Mouse (Mus musculus) heart, embryonic 13.5 days (tissue): ENCODE measurements around the gene Scel. TPM values are rescaled to one million over a fixed set of nuclear protein-coding genes. Genes with fewer than 3 reads are reported as not detected.

ENCODE experiments used
- ATAC-seq: fragments of 200-750 bp; cut with Nextera tagmentation; 2 replicates; pipeline ENCODE4 v1.8.0; 2017; ENCODE audit warnings: moderate TSS enrichment; ENCODE audit not compliant: insufficient number of reproducible peaks, low FRiP score, low TSS enrichment; ENCODE audit errors: extremely low read depth
- H3K27ac ChIP-seq: fragments of 300-500 bp; sonication (generic); replicated peaks from 2 replicates; pipeline ENCODE4 v1.5.1; 2015; ENCODE audit warnings: moderate library complexity, mild to moderate bottlenecking, inconsistent platforms
- H3K27me3 ChIP-seq: fragments of 300-500 bp; sonication (generic); replicated peaks from 2 replicates; pipeline ENCODE4 v1.6.1; 2015; ENCODE audit warnings: mild to moderate bottlenecking, inconsistent platforms
- H3K36me3 ChIP-seq: fragments of 300-500 bp; sonication (generic); 2 replicates; pipeline ENCODE4 v1.6.1; 2015; ENCODE audit warnings: mild to moderate bottlenecking, inconsistent platforms
- H3K4me1 ChIP-seq: fragments of 300-500 bp; sonication (generic); 2 replicates; pipeline ENCODE4 v1.6.1; 2015; ENCODE audit warnings: inconsistent platforms
- H3K4me2 ChIP-seq: fragments of 300-500 bp; sonication (generic); 2 replicates; pipeline ENCODE4 v1.6.1; 2015; ENCODE audit warnings: inconsistent platforms, mild to moderate bottlenecking, moderate library complexity
- H3K4me3 ChIP-seq: fragments of 300-500 bp; sonication (generic); 2 replicates; pipeline ENCODE4 v1.5.1; 2015; ENCODE audit warnings: moderate library complexity, mild to moderate bottlenecking, inconsistent platforms
- H3K9ac ChIP-seq: fragments of 300-500 bp; sonication (generic); 2 replicates; pipeline ENCODE4 v1.6.1; 2015; ENCODE audit warnings: inconsistent platforms, mild to moderate bottlenecking, moderate library complexity
- H3K9me3 ChIP-seq: fragments of 300-500 bp; sonication (generic); 2 replicates; pipeline ENCODE4 v1.6.1; 2016; ENCODE audit warnings: inconsistent platforms
- WGBS: fragments of 180-500 bp; shearing (Covaris S2); methylation state at CpG from one replicate; pipeline ENCODE4 v1.1.7; 2015; ENCODE audit warnings: mixed read lengths; 5-methylcytosine and 5-hydroxymethylcytosine counted together
- polyA plus RNA-seq: library from polyadenylated mRNA; unstranded; fragments of >200 nt; fragmentation: Nextera tagmentation; extraction: Ambion mirVana; gene quantifications from 2 replicates; pipeline ENCODE4 v1.2.1, GENCODE M21; 2015

Gene Scel
- polyA plus RNA-seq, 1 experiment from 2014 or later, result 0.21 TPM

DNA sequence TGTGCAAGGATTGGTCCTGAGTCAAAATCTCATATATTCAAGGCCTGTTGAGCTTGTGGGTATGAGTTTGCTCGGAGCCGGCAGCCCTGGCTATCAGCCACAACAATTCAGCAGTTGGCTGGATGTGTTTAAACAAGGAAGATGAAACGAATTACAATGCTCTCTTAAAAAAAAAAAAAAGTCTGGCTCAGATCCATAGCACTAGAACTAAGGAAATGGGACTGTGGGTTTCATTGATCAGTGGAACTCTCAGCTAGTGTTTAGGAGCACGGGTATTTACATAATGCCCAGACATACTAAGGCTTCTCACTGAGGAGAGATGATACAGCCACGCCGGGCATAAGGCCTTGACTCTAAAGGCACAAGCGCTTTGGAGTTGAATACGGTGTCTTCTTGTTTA, 32.6 kb downstream of the Scel start:
- no peak for ATAC-seq
- H3K4me3 ChIP-seq, result no peak overlapping the region
- WGBS, result 60% methylated on average over 8 of the region's 8 CpGs

DNA sequence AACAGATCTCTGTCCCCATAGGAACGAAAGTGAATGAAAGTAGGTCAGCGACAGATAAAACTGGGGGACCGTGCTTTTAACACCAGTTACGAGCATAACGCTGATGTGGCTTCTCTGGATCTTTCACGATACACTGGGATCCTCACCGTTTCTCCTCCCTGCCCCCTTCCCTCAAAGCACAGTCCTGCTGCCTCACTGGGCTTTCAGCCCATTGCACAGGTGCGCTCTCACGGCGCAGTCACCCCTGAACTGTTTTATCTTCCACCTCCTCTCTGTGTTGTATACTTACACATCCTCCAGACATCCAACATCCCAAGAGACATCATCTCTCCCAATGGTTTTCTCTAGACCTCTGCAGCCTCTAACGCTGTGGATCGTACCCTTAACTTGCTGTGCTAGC, 33.1 kb downstream of the Scel start:
- no peak overlapping the region for H3K4me3 ChIP-seq
- no peak for ATAC-seq
- WGBS, result 76% methylated on average over 12 of the region's 12 CpGs
- no peaks in the 10 kb centered on the region for H3K9me3 ChIP-seq
- H3K4me1 ChIP-seq, result no peaks in the 10 kb centered on the region
- no peak overlapping the region for H3K4me2 ChIP-seq
- no peak overlapping the region for H3K27ac ChIP-seq
- no peaks in the 10 kb centered on the region for H3K27me3 ChIP-seq
- no peaks in the 10 kb centered on the region for H3K36me3 ChIP-seq
- no peak overlapping the region for H3K9ac ChIP-seq

More for the DNA sequence above, 32.6 kb downstream of the Scel start:
- Histone ChIP-seq H3K4me2 (no peak overlapping the region), H3K9ac (no peak overlapping the region), H3K9me3 (no peaks in the 10 kb centered on the region), H3K27me3 (no peaks in the 10 kb centered on the region), H3K4me1 (no peaks in the 10 kb centered on the region), H3K27ac (no peak overlapping the region), H3K36me3 (no peaks in the 10 kb centered on the region)

DNA sequence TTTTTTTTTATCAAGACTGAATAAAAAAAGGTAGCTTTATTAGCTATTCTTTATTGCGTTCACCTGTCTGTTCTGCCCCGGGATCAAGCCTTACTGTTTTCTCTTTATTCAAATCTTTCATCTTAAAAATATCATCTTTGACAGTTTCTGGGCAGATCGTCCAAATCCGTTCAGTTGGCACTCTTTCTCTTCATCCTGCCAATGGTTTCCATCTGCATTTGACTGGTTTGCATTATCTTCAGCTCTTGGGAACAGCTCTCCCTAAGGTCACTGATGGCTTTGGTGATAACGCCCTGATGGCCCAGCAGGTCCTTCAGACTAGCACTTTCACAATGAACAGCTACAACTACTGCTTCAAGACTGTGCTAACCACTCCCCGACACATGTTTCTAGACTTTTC, 35.1 kb downstream of the Scel start:
- Histone ChIP-seq H3K4me2 (no peak overlapping the region), H3K27me3 (no peaks in the 10 kb centered on the region), H3K27ac (no peak overlapping the region), H3K36me3 (no peaks in the 10 kb centered on the region), H3K9ac (no peak overlapping the region), H3K9me3 (no peaks in the 10 kb centered on the region), H3K4me3 (no peak overlapping the region), H3K4me1 (no peaks in the 10 kb centered on the region)
- 80% methylated on average over 6 of the region's 6 CpGs for WGBS
- ATAC-seq, result no peak

DNA sequence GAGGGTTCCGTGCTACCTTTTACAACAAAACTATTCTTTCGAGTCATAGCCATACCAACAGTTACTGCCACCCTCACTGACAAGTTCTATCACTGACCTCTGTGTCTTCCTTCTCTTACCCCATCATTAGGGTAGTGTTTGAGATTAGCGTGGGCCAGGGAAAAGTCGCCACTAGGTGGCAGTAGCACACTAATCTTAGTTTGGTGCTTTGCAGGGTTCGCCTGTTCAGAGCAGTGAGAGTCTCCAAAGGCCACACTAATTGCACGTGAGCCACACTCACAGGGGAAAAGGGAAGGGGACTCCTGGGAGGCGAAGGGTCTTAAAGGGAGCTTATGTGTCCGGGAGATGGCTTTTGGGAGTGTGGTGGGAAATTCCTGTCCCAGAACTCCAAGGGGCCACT, 37.3 kb downstream of the Scel start:
- Histone ChIP-seq H3K27ac (no peak overlapping the region), H3K9me3 (no peaks in the 10 kb centered on the region), H3K4me2 (no peak overlapping the region), H3K36me3 (no peaks in the 10 kb centered on the region), H3K4me3 (no peak overlapping the region), H3K4me1 (no peaks in the 10 kb centered on the region), H3K9ac (no peak overlapping the region), H3K27me3 (no peaks in the 10 kb centered on the region)
- 16% methylated on average over 8 of the region's 8 CpGs for WGBS
- no peak for ATAC-seq

DNA sequence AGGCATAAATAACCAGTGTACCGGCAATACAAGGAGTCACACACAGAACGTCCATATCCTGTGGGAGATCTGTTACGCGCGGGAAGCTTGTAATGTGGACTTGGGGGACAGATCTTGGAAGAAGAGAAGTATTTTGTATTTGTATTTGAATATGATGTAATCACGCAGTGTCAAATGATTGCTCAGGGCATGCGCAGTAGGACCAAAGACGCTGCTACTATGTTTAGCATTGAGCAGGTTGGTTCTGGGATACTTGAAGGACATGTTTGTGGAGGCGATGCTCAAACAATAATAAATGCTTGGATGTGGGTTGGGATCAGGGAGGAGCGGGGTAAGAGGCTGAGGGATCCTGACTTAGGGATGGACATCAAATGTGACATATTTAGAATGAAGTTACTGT, 37.8 kb downstream of the Scel start:
- Histone ChIP-seq H3K27me3 (no peaks in the 10 kb centered on the region), H3K9me3 (no peaks in the 10 kb centered on the region), H3K4me2 (no peak overlapping the region), H3K9ac (no peak overlapping the region), H3K4me1 (no peaks in the 10 kb centered on the region), H3K4me3 (no peak overlapping the region), H3K27ac (no peak overlapping the region), H3K36me3 (no peaks in the 10 kb centered on the region)
- no peak for ATAC-seq
- 72% methylated on average over 10 of the region's 10 CpGs for WGBS

DNA sequence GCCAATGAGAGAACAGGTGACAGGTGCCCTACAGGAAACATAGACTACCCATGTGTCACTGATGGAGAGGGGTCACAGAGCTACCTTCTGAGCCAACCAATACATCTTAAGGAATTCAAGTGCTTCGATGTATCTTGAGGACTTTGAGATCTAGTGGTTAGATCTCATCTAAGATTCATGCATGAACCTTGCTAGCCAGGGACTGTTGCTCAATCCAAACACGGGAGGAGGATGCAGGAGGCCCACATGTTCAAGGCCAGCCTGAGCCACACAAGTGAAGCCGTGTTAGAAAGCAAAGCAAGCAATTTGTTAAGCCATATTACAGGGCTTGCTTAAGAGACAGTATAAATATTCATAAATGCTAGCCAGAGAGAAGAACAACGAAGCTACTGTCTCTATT, 38.8 kb downstream of the Scel start:
- no peaks in the 10 kb centered on the region for H3K36me3 ChIP-seq
- 70% methylated on average over 4 of the region's 4 CpGs for WGBS
- no peaks in the 10 kb centered on the region for H3K27me3 ChIP-seq
- H3K4me3 ChIP-seq, result no peak overlapping the region
- H3K9me3 ChIP-seq, result no peaks in the 10 kb centered on the region
- H3K9ac ChIP-seq, result no peak overlapping the region
- H3K4me1 ChIP-seq, result no peaks in the 10 kb centered on the region
- H3K4me2 ChIP-seq, result no peak overlapping the region
- no peak overlapping the region for H3K27ac ChIP-seq
- no peak for ATAC-seq

DNA sequence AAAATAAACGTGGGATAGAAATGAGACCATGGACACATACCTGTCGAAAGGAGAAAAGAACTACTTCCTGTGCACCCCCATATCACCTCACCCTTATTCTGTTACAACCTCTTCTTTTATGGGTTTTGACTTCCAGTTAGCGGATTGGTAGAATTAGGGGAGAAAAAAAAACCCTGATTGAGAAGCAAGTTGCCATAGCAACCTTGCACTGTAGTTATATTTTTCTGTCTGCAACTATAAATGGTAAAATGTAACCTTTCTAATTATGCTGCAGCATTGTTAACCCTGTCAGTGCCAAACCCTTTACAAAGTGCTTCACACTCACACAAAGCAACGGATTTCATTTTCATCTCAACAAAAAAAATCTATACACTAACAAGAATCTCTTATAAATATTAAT, 39.2 kb downstream of the Scel start:
- Histone ChIP-seq H3K4me3 (no peak overlapping the region), H3K27me3 (no peaks in the 10 kb centered on the region), H3K4me1 (no peaks in the 10 kb centered on the region), H3K9me3 (no peaks in the 10 kb centered on the region), H3K36me3 (no peaks in the 10 kb centered on the region), H3K27ac (no peak overlapping the region), H3K9ac (no peak overlapping the region), H3K4me2 (no peak overlapping the region)
- 77% methylated on average over 4 of the region's 4 CpGs for WGBS
- ATAC-seq, result no peak

DNA sequence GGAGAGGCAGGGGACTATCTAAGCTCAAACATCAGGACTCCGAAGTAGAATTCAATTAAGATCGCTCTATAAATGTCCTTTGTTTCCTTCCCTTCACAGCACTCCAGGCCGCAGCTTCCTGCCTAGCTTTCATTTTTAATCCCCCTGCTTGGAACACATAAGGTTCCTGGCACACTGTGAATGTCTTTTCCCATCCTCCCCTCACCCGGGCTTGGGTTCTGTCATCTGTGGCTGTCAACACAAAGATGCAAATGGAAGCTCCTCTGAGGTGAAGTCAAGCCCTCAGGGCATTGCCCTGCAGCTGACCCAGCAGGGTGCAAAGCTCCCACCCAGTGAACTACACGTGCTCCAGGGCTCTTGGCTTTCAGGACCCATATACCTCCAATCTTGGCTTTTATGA, 43.5 kb downstream of the Scel start:
- H3K27me3 ChIP-seq, result no peaks in the 10 kb centered on the region
- no peak overlapping the region for H3K27ac ChIP-seq
- H3K9me3 ChIP-seq, result no peaks in the 10 kb centered on the region
- no peaks in the 10 kb centered on the region for H3K4me1 ChIP-seq
- WGBS, result 48% methylated on average over 5 of the region's 5 CpGs
- no peak overlapping the region for H3K4me3 ChIP-seq
- ATAC-seq, result no peak
- H3K36me3 ChIP-seq, result no peaks in the 10 kb centered on the region
- H3K4me2 ChIP-seq, result no peak overlapping the region
- H3K9ac ChIP-seq, result no peak overlapping the region

DNA sequence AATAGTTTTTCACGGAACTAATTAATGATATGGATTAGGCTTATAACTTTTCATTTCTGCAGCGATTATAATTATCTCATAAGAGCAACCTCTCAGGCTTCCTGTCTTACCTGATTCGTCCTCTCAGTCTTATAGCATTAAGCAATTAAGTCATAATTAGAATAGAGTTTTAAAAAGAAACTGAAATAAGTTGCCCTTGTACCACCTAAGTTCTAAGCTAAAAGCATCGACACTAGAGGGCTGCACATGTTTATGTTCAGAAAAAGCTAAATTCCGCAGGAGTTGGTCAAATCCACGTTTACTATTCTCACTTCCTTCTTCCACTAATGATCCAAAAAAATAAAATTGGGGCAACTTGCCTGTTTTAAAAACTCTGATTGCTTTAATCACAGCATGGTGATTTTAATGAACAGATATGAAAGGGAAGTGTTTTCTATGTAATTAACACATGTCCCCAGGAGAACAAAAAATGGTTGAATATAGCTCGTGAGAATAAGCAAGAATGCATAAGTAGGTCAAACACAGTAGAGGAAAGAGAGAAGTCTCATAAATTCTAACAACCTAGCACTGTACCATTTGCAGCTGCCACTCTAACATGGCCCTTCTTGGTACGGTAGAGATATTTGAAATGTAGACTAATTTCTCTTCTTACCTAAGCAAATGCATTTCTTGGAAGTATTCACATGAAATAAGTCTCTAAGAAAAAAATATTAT, 48.4 kb downstream of the Scel start:
- H3K27ac ChIP-seq, result no peak overlapping the region
- 77% methylated on average over 8 of the region's 8 CpGs for WGBS

DNA sequence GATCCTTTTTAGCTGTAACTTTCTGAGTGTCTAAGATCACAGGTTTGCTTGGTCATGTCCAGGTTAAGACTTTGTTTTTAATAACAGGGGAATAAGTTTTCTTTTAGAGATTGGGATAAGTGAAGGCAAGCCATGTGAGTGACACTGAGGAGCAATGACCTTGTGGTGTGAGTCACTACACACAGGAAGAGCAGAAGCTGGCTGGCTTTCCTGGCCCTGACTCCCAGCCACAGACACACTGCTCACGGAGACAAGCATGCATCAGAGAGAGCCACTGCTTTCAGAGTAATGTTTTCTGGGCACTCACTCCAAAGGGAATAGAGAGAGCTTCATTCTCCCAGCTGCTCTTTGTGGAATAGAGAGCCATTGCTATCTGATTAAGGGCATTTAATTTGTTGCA, 54.8 kb downstream of the Scel start:
- Histone ChIP-seq H3K36me3 (no peaks in the 10 kb centered on the region), H3K4me1 (no peaks in the 10 kb centered on the region), H3K9ac (no peak overlapping the region), H3K9me3 (no peaks in the 10 kb centered on the region), H3K4me3 (no peak overlapping the region), H3K27ac (no peak overlapping the region), H3K4me2 (no peak overlapping the region), H3K27me3 (no peaks in the 10 kb centered on the region)
- no peak for ATAC-seq
- 33% methylated on average over 1 of the region's 1 CpGs for WGBS

More for the DNA sequence above, 48.4 kb downstream of the Scel start:
- Histone ChIP-seq H3K9me3 (no peaks in the 10 kb centered on the region), H3K27me3 (no peaks in the 10 kb centered on the region), H3K4me2 (no peak overlapping the region), H3K4me1 (no peaks in the 10 kb centered on the region), H3K36me3 (no peaks in the 10 kb centered on the region), H3K4me3 (no peak overlapping the region), H3K9ac (no peak overlapping the region)
- ATAC-seq, result no peak

DNA sequence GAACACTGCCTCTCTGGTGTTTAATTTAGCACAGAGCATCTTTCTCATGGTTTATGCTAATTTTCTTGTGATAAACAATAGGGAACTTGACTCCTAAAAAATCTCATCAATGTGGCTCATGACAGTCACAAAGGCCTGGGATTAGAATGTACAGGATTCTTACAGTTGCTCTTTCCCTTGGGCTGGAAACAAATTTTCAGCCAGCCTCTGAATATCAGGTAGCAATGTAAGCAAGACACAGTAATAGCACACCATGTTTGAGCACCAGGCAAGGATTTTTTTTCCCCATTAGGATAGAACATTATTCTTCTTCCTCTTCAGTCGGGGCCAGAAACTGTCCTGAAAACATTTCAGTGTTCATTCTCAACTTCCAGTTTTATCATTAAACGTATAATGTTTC, 55.3 kb downstream of the Scel start:
- Histone ChIP-seq H3K4me2 (no peak overlapping the region), H3K9me3 (no peaks in the 10 kb centered on the region), H3K4me1 (no peaks in the 10 kb centered on the region), H3K4me3 (no peak overlapping the region), H3K27me3 (no peaks in the 10 kb centered on the region), H3K27ac (no peak overlapping the region), H3K9ac (no peak overlapping the region), H3K36me3 (no peaks in the 10 kb centered on the region)
- ATAC-seq, result no peak
- 56% methylated on average over 2 of the region's 2 CpGs for WGBS

DNA sequence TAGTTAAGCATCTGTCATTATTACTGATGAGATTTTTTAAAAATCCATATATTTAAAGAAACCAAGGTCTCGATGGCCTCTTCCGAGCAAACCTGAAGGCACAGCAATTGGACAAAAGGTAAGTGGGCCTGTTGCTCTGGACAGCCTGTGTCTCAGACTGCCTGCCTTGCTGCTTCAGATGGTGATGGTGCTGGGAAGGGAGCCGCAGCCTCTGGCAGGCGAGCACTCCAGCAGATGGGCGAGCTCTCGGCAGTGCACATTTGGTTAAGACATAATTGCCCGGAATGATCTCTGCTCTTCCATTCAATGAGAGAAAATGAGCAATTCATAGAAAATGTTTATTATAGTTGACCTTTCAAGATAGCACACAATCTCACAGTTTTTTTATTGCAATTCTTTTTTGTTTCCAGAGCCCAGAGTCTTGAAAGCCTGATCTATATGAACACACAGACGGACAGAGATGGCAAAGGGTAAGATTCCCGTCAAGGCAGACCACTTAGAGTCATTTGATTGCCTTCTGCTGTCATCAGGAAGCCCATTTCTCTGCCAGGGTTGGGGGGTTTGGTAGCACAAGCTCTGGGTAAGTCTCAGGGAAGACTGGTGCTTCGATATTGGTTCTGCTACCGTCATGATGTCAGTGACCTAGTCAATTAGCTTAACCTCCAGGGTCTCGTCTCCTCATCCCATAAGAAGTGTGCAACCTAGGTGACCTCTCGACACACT, 58.6 kb downstream of the Scel start:
- Histone ChIP-seq H3K27me3 (no peaks in the 10 kb centered on the region), H3K27ac (no peak overlapping the region), H3K9me3 (no peaks in the 10 kb centered on the region), H3K4me2 (no peak overlapping the region), H3K4me1 (no peaks in the 10 kb centered on the region), H3K4me3 (no peak overlapping the region), H3K9ac (no peak overlapping the region), H3K36me3 (no peaks in the 10 kb centered on the region)
- no peak for ATAC-seq
- 82% methylated on average over 13 of the region's 13 CpGs for WGBS
